Mouse (Mus musculus) forebrain, embryonic 12.5 days (tissue): Measurements from ENCODE around the gene Bnc2. TPM values are rescaled to one million over a fixed set of nuclear protein-coding genes. Genes with fewer than 3 reads are reported as not detected.
A peak's percentile ranks its signal among the peaks of the same experiment; 100 is the strongest.

ENCODE experiments used
- ATAC-seq: fragments of 200-750 bp; cut with Nextera tagmentation; 2 replicates; pipeline ENCODE4 v1.8.0; 2017; ENCODE audit warnings: moderate TSS enrichment; ENCODE audit not compliant: low FRiP score
- H3K27ac ChIP-seq: fragments of 300-500 bp; sonication (generic); 2 replicates; pipeline ENCODE4 v1.5.1; 2016; ENCODE audit warnings: mild to moderate bottlenecking
- H3K27me3 ChIP-seq: fragments of 300-500 bp; sonication (generic); 2 replicates; pipeline ENCODE4 v1.6.1; 2016; ENCODE audit warnings: mild to moderate bottlenecking
- H3K36me3 ChIP-seq: fragments of 300-500 bp; sonication (generic); replicated peaks from 2 replicates; pipeline ENCODE4 v1.6.1; 2016; ENCODE audit warnings: mild to moderate bottlenecking
- H3K4me1 ChIP-seq: fragments of 300-500 bp; sonication (generic); 2 replicates; pipeline ENCODE4 v1.6.1; 2016
- H3K4me2 ChIP-seq: fragments of 300-500 bp; sonication (generic); 2 replicates; pipeline ENCODE4 v1.6.1; 2016; ENCODE audit warnings: mild to moderate bottlenecking, moderate library complexity
- H3K4me3 ChIP-seq: fragments of 300-500 bp; sonication (generic); replicated peaks from 2 replicates; pipeline ENCODE4 v1.5.1; 2016; ENCODE audit warnings: mild to moderate bottlenecking
- H3K9ac ChIP-seq: fragments of 300-500 bp; sonication (generic); 2 replicates; pipeline ENCODE4 v1.6.1; 2016; ENCODE audit warnings: mild to moderate bottlenecking
- H3K9me3 ChIP-seq: fragments of 300-500 bp; sonication (generic); 2 replicates; pipeline ENCODE4 v1.6.1; 2016
- WGBS: fragments of 180-500 bp; shearing (Covaris S2); methylation state at CpG from one replicate; pipeline ENCODE4 v1.1.7; 2016; 5-methylcytosine and 5-hydroxymethylcytosine counted together
- polyA plus RNA-seq: library from polyadenylated mRNA; unstranded; fragments of >200 nt; fragmentation: Nextera tagmentation; extraction: Ambion mirVana; gene quantifications from 2 replicates; pipeline ENCODE4 v1.2.1, GENCODE M21; 2016

Gene Bnc2
- polyA plus RNA-seq, 1 experiment from 2014 or later, result 7.2 TPM

GRCm38 (mm10) chr4:84668949-84669605, 6.0 kb downstream of the Bnc2 start:
- H3K4me2 ChIP-seq, result no peak overlapping the region
- no peak for ATAC-seq

GRCm38 (mm10) chr4:84668226-84668625, 6.8 kb downstream of the Bnc2 start:
- Histone ChIP-seq H3K9me3 (no peaks in the 10 kb centered on the region), H3K27ac (no peak overlapping the region), H3K4me2 (no peak overlapping the region), H3K27me3 (peaks cover 44% of the 10 kb centered on the region), H3K9ac (no peak overlapping the region), H3K36me3 (no peaks in the 10 kb centered on the region), H3K4me1 (peaks cover 12% of the 10 kb centered on the region; the same call in 1 of the 2 replicates), H3K4me3 (no peak overlapping the region)
- no peak for ATAC-seq
- WGBS, result 81% methylated on average over 5 of the region's 5 CpGs

More at GRCm38 (mm10) chr4:84668949-84669605, 6.0 kb downstream of the Bnc2 start:
- H3K4me3 ChIP-seq, result no peak overlapping the region
- H3K9ac ChIP-seq, result no peak overlapping the region
- no peaks in the 10 kb centered on the region for H3K36me3 ChIP-seq
- 42% methylated on average over 12 of the region's 12 CpGs for WGBS
- no peaks in the 10 kb centered on the region for H3K9me3 ChIP-seq
- peaks cover 16% of the 10 kb centered on the region for H3K4me1 ChIP-seq
- peaks cover 51% of the 10 kb centered on the region for H3K27me3 ChIP-seq
- no peak overlapping the region for H3K27ac ChIP-seq

- no peak overlapping the region for H3K4me3 ChIP-seq
- H3K4me2 ChIP-seq, result no peak overlapping the region
- H3K4me1 ChIP-seq, result no peaks in the 10 kb centered on the region
- no peak for ATAC-seq
- WGBS, result 85% methylated on average over 5 of the region's 5 CpGs
- H3K27ac ChIP-seq, result no peak overlapping the region
- H3K9ac ChIP-seq, result no peak overlapping the region
- H3K9me3 ChIP-seq, result no peaks in the 10 kb centered on the region
- H3K27me3 ChIP-seq, result peaks cover 6% of the 10 kb centered on the region; the same call in 1 of the 2 replicates
- H3K36me3 ChIP-seq, result no peaks in the 10 kb centered on the region
Observed at GRCm38 (mm10) chr4:84662228-84663065, 12.6 kb downstream of the Bnc2 start.

- ATAC-seq, result no peak
- H3K36me3 ChIP-seq, result no peaks in the 10 kb centered on the region
- no peak overlapping the region for H3K9ac ChIP-seq
- no peaks in the 10 kb centered on the region for H3K27me3 ChIP-seq
- H3K4me2 ChIP-seq, result no peak overlapping the region
- H3K4me1 ChIP-seq, result no peaks in the 10 kb centered on the region
- H3K4me3 ChIP-seq, result no peak overlapping the region
- no peaks in the 10 kb centered on the region for H3K9me3 ChIP-seq
- WGBS, result 87% methylated on average over 3 of the region's 3 CpGs
- no peak overlapping the region for H3K27ac ChIP-seq
Observed at GRCm38 (mm10) chr4:84661341-84661740, 13.7 kb downstream of the Bnc2 start.

GRCm38 (mm10) chr4:84651786-84652185, 23.3 kb downstream of the Bnc2 start:
- no peak for ATAC-seq
- Histone ChIP-seq H3K27me3 (0 out of 2 replicates have a peak, but pooled peaks cover 4% of the 10 kb centered on the region), H3K9ac (no peak overlapping the region), H3K9me3 (no peaks in the 10 kb centered on the region), H3K4me2 (no peak overlapping the region), H3K36me3 (no peaks in the 10 kb centered on the region), H3K4me3 (no peak overlapping the region), H3K4me1 (no peaks in the 10 kb centered on the region), H3K27ac (no peak overlapping the region)
- WGBS, result 55% methylated on average over 8 of the region's 8 CpGs

- no peak overlapping the region for H3K4me2 ChIP-seq
- no peak for ATAC-seq
- H3K36me3 ChIP-seq, result no peaks in the 10 kb centered on the region
- no peaks in the 10 kb centered on the region for H3K9me3 ChIP-seq
- H3K4me3 ChIP-seq, result no peak overlapping the region
- H3K4me1 ChIP-seq, result peaks cover 3% of the 10 kb centered on the region; the same call in 1 of the 2 replicates
- no peaks in the 10 kb centered on the region for H3K27me3 ChIP-seq
- no peak overlapping the region for H3K27ac ChIP-seq
- H3K9ac ChIP-seq, result no peak overlapping the region
Observed at GRCm38 (mm10) chr4:84646576-84646975, 28.5 kb downstream of the Bnc2 start.

GRCm38 (mm10) chr4:84639166-84639565, 35.9 kb downstream of the Bnc2 start:
- WGBS, result 78% methylated on average over 6 of the region's 6 CpGs
- no peak overlapping the region for H3K9ac ChIP-seq
- no peak for ATAC-seq
- no peak overlapping the region for H3K4me3 ChIP-seq
- no peak overlapping the region for H3K4me2 ChIP-seq
- peaks cover 25% of the 10 kb centered on the region for H3K27me3 ChIP-seq
- no peak overlapping the region for H3K27ac ChIP-seq
- H3K4me1 ChIP-seq, result peaks cover 21% of the 10 kb centered on the region
- no peaks in the 10 kb centered on the region for H3K9me3 ChIP-seq
- H3K36me3 ChIP-seq, result no peaks in the 10 kb centered on the region

- Histone ChIP-seq H3K4me1 (peaks cover 21% of the 10 kb centered on the region), H3K36me3 (no peaks in the 10 kb centered on the region), H3K4me2 (peak overlapping the region; percentile 28), H3K27me3 (peaks cover 38% of the 10 kb centered on the region), H3K9me3 (no peaks in the 10 kb centered on the region), H3K4me3 (no peak overlapping the region), H3K27ac (no peak overlapping the region; the same call in 1 of the 2 replicates), H3K9ac (no peak overlapping the region)
- 2% methylated on average over 10 of the region's 10 CpGs for WGBS
- peak; percentile 23; the same call in 1 of the 2 replicates for ATAC-seq
Observed at GRCm38 (mm10) chr4:84637641-84638040, 37.4 kb downstream of the Bnc2 start.

- Histone ChIP-seq H3K9me3 (no peaks in the 10 kb centered on the region), H3K4me3 (no peak overlapping the region), H3K27me3 (peaks cover 40% of the 10 kb centered on the region), H3K27ac (no peak overlapping the region), H3K4me2 (no peak overlapping the region), H3K4me1 (peaks cover 21% of the 10 kb centered on the region), H3K9ac (no peak overlapping the region), H3K36me3 (no peaks in the 10 kb centered on the region)
- 30% methylated on average over 4 of the region's 4 CpGs for WGBS
- no peak for ATAC-seq
Observed at GRCm38 (mm10) chr4:84634751-84635150, 40.3 kb downstream of the Bnc2 start.

- peaks cover 21% of the 10 kb centered on the region for H3K4me1 ChIP-seq
- no peak for ATAC-seq
- H3K9ac ChIP-seq, result no peak overlapping the region
- no peak overlapping the region for H3K4me2 ChIP-seq
- no peak overlapping the region for H3K4me3 ChIP-seq
- peaks cover 36% of the 10 kb centered on the region for H3K27me3 ChIP-seq
- 79% methylated on average over 1 of the region's 1 CpGs for WGBS
- H3K36me3 ChIP-seq, result no peaks in the 10 kb centered on the region
- no peak overlapping the region for H3K27ac ChIP-seq
- no peaks in the 10 kb centered on the region for H3K9me3 ChIP-seq
Observed at GRCm38 (mm10) chr4:84633991-84634390, 41.1 kb downstream of the Bnc2 start.

GRCm38 (mm10) chr4:84632832-84633789, 42.0 kb downstream of the Bnc2 start:
- WGBS, result 77% methylated on average over 12 of the region's 12 CpGs
- ATAC-seq, result no peak
- peaks cover 21% of the 10 kb centered on the region for H3K4me1 ChIP-seq

GRCm38 (mm10) chr4:84627616-84628015, 47.5 kb downstream of the Bnc2 start:
- 91% methylated on average over 7 of the region's 7 CpGs for WGBS
- no peak for ATAC-seq
- no peak overlapping the region for H3K9ac ChIP-seq
- H3K36me3 ChIP-seq, result no peaks in the 10 kb centered on the region
- no peak overlapping the region for H3K27ac ChIP-seq
- H3K4me3 ChIP-seq, result no peak overlapping the region
- H3K9me3 ChIP-seq, result no peaks in the 10 kb centered on the region
- 0 out of 2 replicates have a peak, but pooled peaks cover 6% of the 10 kb centered on the region for H3K27me3 ChIP-seq
- H3K4me2 ChIP-seq, result no peak overlapping the region
- no peaks in the 10 kb centered on the region for H3K4me1 ChIP-seq

More at GRCm38 (mm10) chr4:84632832-84633789, 42.0 kb downstream of the Bnc2 start:
- Histone ChIP-seq H3K9ac (no peak overlapping the region), H3K4me3 (no peak overlapping the region), H3K9me3 (no peaks in the 10 kb centered on the region), H3K36me3 (no peaks in the 10 kb centered on the region), H3K27ac (no peak overlapping the region), H3K4me2 (no peak overlapping the region), H3K27me3 (peaks cover 35% of the 10 kb centered on the region)
